Mouse (Mus musculus): ENCODE results near the gene Gm7361.

DNA sequence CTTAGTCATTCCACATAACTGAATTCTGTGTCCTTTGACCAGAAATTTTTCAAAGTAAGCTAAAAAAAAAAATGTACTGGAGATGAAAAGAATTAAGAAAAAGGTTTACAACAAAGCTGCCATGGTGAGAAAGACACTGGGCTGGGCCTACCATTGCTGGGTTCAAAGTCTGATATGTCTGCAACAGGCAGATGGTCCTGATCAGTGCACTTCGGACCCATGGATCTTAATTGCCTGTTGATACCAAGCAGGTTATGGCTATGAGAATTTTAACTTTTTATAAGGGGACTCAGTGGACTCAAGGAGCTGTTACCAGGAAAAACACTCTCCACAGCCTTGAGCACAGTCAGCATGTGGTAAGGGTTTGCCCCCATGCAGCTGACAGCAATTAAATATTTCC lies 25.9 kb downstream of the Gm7361 start:
- no peak for TF ChIP-seq POLR2A (IDR thresholded peaks at IDR 0.05; ENCODE audit: borderline replicate concordance, extremely low read depth, insufficient read depth, insufficient read length, poor library complexity, severe bottlenecking)
- TF ChIP-seq CTCF (IDR thresholded peaks at IDR 0.05; ENCODE audit: borderline replicate concordance, extremely low read depth, insufficient read depth, insufficient read length), result no peak

Data from brain, embryonic 14.5 days (tissue).